Mouse (Mus musculus) fat pad, adult 2 months (tissue): Measurements from ENCODE around the gene Rbm15.
"Not testable (repeated sequence)": the region's sequence is repeated elsewhere in the genome, so short reads cannot be mapped to it uniquely, and the experiment has no call there.

ENCODE experiments used
- DNase-seq: peaks from one replicate; pipeline ENCODE4 v3.0.0-alpha.2; 2011; ENCODE audit warnings: low read depth, low spot score; ENCODE audit errors: extremely low read depth

Rbm15 gene

DNA sequence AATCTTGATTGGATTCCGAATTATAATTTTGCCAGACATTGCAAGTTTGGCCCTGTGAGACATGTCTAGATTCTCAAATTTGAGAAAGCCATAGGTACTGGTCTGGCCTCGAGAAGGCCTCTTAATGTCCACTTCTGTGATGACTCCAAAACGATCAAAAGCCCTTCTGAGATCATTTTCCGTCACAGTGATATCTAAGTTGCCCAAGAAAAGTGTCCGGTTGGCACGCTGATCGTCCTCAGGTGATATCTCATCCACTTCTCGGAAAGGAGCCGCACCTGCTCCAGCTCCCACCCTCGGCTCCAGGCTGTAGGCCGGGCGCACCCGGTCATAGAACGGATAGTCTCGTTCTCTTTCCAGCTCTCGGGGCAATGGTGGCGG lies 1.7 kb downstream of the Rbm15 start:
- DNase-seq: no peak

DNA sequence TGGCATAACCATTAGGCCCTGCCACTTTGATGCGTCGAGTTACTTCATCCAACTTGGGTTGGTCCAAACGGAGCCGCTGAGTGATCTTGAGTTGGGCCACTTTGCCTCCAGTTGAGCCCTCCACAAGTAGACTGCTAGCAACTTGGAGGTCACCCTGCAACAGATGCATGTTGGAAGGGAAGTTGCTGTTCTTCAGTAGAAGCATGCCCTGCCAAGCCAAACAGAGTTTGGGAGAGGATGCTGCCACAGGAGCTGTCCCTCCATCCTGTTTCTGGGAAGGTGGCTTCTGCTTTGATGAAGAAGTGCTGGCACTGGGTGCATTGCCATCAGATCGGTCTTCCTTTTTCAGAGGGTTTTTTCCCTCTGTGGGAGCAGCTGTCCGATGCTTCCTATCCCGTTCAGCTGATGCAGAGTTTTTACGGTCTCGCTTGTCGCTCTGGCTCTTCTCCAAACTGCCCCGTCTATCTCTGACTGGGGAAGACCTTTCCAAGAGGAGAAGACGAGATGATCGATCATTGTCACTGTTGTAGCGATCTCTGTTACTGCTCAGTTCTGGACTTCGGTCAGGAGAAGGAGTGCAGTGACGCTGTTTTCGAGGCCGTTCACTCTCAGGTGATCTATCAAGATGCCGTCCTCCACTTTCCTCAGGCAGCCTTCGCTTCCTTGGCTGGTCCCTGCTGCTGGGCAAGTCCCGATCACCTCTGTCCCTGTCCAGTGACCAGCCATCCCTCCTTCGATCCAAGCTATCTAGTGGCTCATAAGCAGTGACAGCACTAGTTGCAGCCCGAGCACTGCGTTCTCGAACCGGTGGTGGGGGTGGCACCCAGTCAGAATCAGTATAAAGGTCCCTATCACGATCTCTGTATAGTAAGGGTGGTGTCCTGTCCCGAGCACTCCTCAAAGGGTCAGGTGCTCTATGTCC lies 2.7 kb downstream of the Rbm15 start:
- DNase-seq: no peak

DNA sequence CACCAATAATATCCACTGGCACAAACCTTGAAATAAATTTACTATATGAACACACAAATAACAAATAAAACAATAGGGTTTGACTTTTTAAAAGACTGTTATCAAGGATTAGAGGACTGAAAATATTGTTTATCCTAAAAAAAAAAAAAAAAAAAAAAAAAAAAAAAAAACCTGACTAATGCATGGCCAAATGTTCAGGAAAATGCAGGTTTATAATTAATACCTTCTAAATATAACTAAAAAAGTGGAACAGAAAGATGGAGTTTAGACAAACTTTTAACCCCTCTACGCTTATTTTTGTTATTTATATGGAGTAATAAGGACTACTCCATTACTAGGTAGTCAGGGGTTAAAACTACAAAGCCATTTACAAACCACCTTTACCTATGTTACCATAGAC lies 7.0 kb downstream of the Rbm15 start:
- DNase-seq: no peak

DNA sequence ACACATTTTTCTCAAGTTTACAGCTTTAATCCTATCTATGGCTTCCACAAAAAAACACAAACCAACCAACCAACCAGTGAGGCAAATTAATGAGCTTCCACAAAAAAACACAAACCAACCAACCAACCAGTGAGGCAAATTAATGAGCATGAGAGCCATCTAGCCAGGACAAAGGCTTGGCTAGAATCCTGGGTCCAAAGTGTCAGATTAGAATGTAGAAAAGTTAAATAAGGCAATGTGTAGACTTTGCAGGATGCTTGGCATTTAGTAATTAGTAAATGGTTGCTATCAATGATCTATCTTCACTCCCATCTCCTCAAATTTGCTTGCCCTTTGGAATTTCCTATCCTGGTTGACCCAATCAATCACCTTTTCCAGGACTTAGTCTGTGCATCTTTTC lies 11.7 kb downstream of the Rbm15 start:
- DNase-seq: no peak

DNA sequence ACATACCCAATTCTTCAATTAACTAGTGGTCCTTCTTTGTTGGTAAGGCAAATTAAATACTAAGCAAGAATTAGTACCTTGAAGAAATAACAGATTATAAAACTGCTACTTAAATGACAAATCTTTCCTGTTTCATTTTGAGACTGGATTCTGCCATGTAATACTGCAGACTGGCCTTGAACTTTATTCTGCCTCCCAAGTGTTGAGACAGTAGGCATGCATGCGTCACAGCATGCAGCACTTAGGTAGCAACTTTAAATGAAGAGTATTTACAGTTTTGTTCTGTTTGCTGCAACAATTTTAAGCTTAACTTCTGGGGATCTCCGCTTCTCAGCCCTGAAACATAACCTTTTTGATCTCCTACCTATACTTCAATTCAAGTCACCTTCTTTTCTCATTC lies 12.3 kb downstream of the Rbm15 start:
- DNase-seq: no peak

DNA sequence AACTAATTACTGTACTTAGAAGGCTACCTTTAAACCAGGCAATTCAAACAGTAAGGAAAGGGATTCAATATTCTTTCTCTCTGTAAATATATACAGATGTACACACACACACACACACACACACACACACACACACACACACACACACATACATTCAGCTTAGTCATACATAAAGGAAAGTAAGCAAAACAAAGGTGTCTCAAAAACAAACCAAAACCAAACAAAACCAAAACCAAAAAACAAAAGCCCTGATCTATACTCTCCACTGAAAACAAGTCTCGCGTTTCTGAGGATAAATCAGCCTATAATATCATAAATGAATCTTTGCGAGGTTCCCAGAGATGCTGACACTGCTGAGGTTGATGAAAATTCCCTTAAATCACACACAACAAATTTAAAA lies 16.1 kb downstream of the Rbm15 start:
- no peak for DNase-seq

DNA sequence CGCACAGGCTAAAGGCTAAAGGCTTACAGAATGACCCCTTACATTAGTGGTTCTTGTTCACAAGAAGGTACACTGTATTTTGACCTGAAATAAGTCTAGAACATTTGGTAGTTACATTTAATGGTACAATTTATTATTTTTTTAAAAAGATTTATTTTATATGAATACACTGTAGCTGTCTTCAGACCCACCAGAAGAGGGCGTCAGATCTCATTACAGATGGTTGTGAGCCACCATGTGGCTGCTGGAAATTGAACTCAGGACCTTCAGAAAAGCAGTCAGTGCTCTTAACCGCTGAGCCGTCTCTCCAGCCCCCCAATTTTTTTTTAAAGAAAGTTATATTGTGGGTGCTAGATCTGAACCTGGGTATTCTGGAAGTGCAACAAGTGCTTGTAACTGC lies 36.6 kb downstream of the Rbm15 start:
- DNase-seq: not testable (repeated sequence)

DNA sequence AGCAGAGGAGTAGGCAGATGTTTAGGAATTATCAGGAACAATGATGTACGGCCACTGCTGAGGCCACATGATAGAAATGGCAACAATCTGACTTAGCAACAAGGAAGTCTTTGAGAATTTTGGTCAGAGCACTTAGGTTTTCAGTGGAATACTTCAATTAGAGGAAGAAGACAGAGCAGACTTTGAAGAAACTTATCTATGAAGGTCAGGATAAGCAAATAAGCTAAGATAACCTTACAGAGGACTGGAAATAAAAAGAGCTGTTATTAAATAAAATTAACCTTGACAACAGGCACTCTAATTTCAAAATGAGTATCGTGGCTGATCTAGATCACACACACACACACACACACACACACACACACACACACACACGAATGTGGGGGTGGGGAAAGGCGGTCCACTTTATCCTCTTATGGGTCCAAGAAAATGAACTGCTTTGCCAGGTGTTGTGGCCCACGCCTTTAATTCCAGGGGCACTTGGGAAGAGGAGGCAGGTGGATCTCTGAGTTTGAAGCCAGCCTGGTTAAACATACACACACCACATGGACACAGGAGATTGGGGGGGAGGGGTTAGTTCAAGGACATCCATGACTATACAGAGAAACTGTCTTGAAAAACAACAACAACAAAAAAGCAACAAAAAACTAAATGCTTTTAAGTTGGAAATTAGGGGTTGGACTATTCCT lies 37.7 kb downstream of the Rbm15 start:
- no peak for DNase-seq

DNA sequence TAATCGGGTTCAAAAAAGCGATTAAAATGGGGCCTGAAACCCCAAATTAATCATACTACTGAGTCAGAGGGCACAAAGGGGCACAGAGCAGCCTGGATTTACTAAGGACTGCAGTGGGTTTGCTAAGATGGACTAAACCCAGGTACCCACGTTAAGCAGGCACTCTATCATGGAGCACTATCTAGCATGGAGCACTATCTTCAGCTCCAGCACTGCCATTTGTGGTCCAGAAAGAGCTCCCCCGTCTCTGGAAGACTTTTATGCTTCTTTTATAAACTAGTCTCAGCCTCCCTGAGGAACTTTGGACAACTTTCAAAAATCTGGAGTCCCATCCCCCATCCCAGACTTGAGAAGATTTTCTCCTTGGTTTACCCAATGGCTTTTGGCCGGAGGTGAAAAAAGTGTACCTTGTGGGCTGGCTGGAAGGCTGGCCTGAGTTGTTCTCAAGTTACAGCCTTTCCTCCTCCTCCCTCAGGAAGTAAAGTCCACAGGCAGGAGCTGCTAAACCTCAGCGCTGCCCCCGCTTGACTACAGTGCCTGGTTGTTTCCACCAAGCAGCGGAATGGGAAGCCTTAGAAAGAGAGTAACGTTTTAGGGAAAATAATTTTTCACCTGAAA lies 42.6 kb downstream of the Rbm15 start, which contains the start of gene Slc16a4:
Slc16a4 (plus strand) TSS at position 467 of the 618 bp plus-strand sequence.
- no peak for DNase-seq

DNA sequence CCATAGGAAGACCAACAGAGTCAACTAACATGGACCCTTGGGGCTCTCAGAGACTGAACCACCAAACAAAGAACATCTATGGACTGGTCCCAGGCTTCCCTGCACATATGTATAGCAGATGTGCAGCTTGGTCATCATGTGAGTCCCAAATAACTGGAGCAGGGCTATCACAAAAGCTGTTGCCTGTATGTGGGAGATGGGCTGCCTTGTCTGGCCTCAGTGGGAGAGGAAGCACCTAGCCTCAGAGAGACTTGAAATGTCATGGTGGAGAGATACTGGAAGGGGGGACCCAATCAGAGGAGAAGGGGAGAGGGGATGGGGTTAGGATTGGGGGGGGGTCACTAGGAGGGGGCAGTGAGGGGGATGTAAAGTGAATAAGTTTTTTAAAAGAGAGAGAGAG lies 46.1 kb downstream of the Rbm15 start:
- DNase-seq: no peak

DNA sequence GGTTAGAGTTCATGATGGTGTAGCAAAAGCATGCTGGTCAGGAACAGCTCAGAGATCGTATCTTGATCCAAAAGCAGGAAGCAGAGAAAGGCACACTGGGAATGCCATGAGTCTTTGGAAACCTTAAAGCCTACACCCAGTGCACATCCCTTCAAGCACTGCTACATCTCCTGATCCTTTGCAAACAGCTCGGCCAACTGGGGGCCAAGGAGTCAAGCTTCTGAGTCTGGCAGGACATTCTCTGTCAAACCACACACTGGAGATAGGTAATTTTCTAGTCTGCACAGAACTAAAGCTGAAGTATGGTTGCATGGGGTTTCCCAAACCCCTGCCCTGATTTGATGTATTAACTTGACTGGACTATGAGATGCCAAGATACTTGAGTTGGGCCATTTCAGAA lies 47.4 kb downstream of the Rbm15 start:
- DNase-seq: no peak

DNA sequence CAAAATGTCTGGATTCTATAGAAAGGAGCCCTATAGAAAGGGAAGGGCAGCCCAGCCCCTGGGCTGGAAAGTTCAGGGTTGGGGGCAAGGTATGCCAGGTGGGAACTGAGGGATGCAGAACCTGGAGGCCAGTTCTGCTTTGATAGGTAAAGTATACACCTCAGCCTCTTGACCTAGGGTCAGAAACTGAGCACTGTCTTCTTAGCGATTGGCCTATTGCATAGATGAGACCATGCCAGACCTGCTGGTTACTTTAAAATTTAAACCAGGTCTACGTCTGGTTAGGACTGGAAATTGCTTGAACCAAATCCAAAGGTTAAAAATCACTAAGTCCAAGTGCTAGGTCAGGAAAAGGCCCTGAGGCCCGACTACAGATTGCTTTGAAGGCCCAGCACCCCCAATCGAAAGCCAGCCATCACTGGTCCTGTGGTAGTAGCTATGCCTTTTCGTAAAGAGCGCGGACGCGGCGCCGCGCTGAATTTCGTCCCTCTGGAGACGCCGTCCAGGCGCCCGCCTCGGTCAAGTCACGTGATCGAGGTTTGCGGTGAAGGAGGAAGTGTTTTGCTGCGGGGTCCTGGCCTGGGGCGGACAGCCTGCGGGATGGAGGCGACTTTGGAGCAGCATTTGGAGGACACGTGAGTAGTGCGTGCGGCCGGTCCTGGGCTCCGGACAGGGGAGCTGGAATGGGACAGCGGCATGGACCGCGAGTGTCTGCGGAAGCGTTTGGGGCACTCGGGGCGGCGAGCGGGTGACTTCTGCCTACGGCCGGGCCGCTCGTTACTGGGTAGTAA lies 54.8 kb downstream of the Rbm15 start, which contains the start of gene Lamtor5:
Lamtor5 (plus strand) TSS at position 380 of the 791 bp plus-strand sequence.
- DNase-seq: no peak

DNA sequence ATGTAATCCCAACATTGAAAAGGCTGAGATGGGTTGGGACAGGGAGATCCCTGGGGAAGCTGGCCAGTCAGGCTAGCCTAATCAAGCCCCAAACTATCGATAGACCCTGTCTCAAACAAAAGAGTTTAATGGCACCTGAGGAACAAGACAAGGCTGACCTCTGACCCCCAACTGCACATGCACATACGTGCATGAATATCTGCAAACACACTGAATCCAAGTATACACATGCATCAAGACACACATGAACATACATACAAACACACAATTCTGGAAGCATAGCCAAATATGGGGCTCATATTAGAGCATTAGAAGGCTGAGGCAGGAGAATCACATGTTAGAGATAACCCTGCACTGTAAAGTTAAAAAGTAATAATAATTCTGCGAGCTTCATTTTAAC lies 56.8 kb downstream of the Rbm15 start:
- no peak for DNase-seq

DNA sequence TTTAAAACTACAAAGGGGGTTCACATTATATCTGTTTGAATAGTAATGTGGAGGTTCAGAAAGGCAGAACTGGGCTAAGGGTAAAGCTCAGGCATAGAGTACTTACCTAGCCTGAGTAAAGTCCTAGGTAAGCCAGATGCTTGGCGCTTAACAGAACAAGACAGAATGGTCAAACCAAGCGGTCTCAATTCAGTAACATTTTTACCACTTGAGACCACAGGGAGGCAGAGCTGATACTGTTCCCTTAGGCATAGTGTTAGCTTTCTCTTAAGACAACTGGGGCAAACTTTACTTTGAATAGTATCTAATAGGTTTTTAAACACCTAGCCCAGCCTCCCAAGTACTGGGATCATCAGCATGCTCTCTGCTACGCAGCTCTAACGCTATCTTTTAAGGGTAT lies 57.5 kb downstream of the Rbm15 start:
- DNase-seq: no peak
